ENCODE assay signal across 10 mouse cellular contexts in the genomic region with DNA sequence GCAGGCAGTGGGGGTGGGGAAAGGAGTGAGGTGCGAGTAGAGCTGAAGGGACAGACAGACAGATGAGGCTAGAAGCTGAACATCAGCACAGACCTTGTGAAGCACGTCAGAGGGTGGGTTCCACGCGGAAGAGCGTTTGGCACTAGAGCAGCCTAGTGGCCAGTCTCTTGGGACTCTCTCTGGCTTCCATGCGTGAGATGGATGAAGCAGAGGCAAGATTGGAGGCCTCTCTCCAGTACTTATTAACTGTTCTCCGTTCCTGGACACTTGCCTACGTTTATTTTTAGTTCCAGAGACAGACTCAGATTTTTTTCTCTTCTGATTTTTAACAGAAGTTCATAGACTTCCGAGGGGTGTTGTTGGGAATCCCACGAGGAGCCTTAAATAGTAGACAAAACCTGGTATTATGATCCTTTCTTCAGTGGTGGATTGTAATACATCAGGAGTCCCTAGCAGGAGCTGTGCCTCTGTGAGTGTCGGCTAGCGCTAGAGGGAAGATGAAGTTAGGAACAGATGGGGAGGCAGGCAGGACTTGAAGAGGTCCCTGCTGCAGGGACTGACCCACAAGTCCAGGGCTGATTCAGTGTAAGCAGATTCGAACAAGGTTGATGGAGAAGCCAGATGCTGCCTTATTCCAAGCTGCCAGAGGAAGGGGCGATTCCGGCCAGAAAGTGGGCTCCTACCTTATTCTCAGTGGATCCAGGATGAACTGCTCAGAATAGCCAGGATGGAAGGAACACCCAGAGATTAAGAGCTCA. TPM values are rescaled to one million over a fixed set of nuclear protein-coding genes. Genes with fewer than 3 reads are reported as not detected.
DNase-seq lines count a peak whose midpoint lies in the region; ATAC-seq and TF ChIP-seq lines count a peak whose summit lies in the region.
"Had no signal": no experiment of that assay in that cellular context is flagged by ENCODE, and none has a peak within 500 bp of the region (broad histone marks: within the 10 kb centered on the region; RNA-seq: fewer than 3 reads in every experiment).

No protein-coding gene starts in this region.

- H3K27me3 ChIP-seq in heart, adult 2 months (ENCODE audit: control insufficient read depth, insufficient read depth, low read length), result no peaks in the 10 kb centered on the region
- no peaks in the 10 kb centered on the region for H3K27me3 ChIP-seq in heart, embryonic 12.5 days (replicated peaks)
- H3K27me3 ChIP-seq in kidney, embryonic 16.5 days (ENCODE audit: insufficient read depth, low read length), result no peaks in the 10 kb centered on the region

- ATAC-seq in heart, embryonic 12.5 days (ENCODE audit: insufficient number of reproducible peaks, low FRiP score), result no peak
- peak; percentile 47; the same call in 1 of the 2 replicates for ATAC-seq in kidney, embryonic 16.5 days (ENCODE audit: low FRiP score, low TSS enrichment)
- ATAC-seq in monocyte, adult 5-6 weeks (replicated peaks; ENCODE audit: insufficient number of reproducible peaks, low FRiP score, low TSS enrichment, poor library complexity, severe bottlenecking), result no peak
- ATAC-seq: liver, postnatal 0 days had no signal

- no peak for TF ChIP-seq POLR2A in heart, adult 2 months (IDR thresholded peaks at IDR 0.05; ENCODE audit: insufficient read depth, low read depth, low read length)

- TF ChIP-seq EP300 in heart, adult 2 months (IDR thresholded peaks at IDR 0.05; ENCODE audit: insufficient read depth, low read depth, low read length), result no peak

- H3K27ac ChIP-seq in heart, adult 2 months, result peak overlapping the region; percentile 56
- no peak overlapping the region for H3K27ac ChIP-seq in heart, embryonic 12.5 days (ENCODE audit: poor library complexity, severe bottlenecking)
- no peak overlapping the region for H3K27ac ChIP-seq in kidney, embryonic 16.5 days (ENCODE audit: low read length)

- H3K9ac ChIP-seq in heart, adult 2 months (ENCODE audit: low read depth, low read length), result peak overlapping the region; percentile 31; the same call in 1 of the 2 replicates
- H3K9ac ChIP-seq in heart, embryonic 12.5 days, result no peak overlapping the region
- H3K9ac ChIP-seq in kidney, embryonic 16.5 days (replicated peaks; ENCODE audit: low read length), result no peak overlapping the region
- H3K9ac ChIP-seq: liver, postnatal 0 days had no signal

- no peak overlapping the region for H3K4me3 ChIP-seq in heart, adult 2 months
- no peak overlapping the region for H3K4me3 ChIP-seq in heart, embryonic 12.5 days
- H3K4me3 ChIP-seq in kidney, embryonic 16.5 days (ENCODE audit: low read length), result no peak overlapping the region

- peak in 1 of 2 experiments; percentile 36 for DNase-seq in heart, adult 2 months
- DNase-seq in MN1 (ENCODE audit: low spot score), result peak; percentile 39
- peak; percentile 49 for DNase-seq in gastrocnemius, postnatal 25 days
- DNase-seq in urinary bladder, postnatal 10 days (ENCODE audit: low spot score), result no peak
- no peak for DNase-seq in urinary bladder, postnatal 36 days (ENCODE audit: low spot score in 2 of 2)
- DNase-seq: cerebellum, postnatal 36 days; liver, postnatal 0 days had no signal

- no peaks in the 10 kb centered on the region for H3K9me3 ChIP-seq in heart, embryonic 12.5 days (replicated peaks)
- no peaks in the 10 kb centered on the region for H3K9me3 ChIP-seq in kidney, embryonic 16.5 days (ENCODE audit: low read length)

- intact Hi-C loops in heart, adult 2 months (cut with DNase I), result no loop called here

- TF ChIP-seq CTCF in heart, adult 2 months (IDR thresholded peaks at IDR 0.05), result no peak

- H3K4me2 ChIP-seq in heart, embryonic 12.5 days, result no peak overlapping the region
- no peak overlapping the region for H3K4me2 ChIP-seq in kidney, embryonic 16.5 days (replicated peaks; ENCODE audit: low read depth, low read length)

- no peaks in the 10 kb centered on the region for H3K36me3 ChIP-seq in heart, adult 2 months (ENCODE audit: control insufficient read depth, insufficient read depth, low read length)
- H3K36me3 ChIP-seq in heart, embryonic 12.5 days, result no peaks in the 10 kb centered on the region
- H3K36me3 ChIP-seq in kidney, embryonic 16.5 days (ENCODE audit: insufficient read depth, low read length), result no peaks in the 10 kb centered on the region

- 25% methylated on average over 15 of the region's 15 CpGs for WGBS in heart, adult 2 months
- 49% methylated on average over 15 of the region's 15 CpGs for WGBS in heart, embryonic 12.5 days
- 55% methylated on average over 15 of the region's 15 CpGs for WGBS in kidney, embryonic 16.5 days

- H3K4me1 ChIP-seq in heart, adult 2 months (ENCODE audit: control insufficient read depth, insufficient read depth, low read length), result peaks cover 6% of the 10 kb centered on the region
- peaks cover 9% of the 10 kb centered on the region for H3K4me1 ChIP-seq in heart, embryonic 12.5 days (replicated peaks)
- H3K4me1 ChIP-seq in kidney, embryonic 16.5 days (ENCODE audit: insufficient read depth, low read length), result peaks cover 4% of the 10 kb centered on the region; the same call in 1 of the 2 replicates

- no peaks in the 10 kb centered on the region for H3K79me2 ChIP-seq in heart, adult 2 months (replicated peaks; ENCODE audit: control insufficient read depth, insufficient read depth, low read length)

RNA-seq across cellular contexts. Expression of gene Cmtm4, which starts 10.0 kb away (rescaled TPM):
- 10 to 100 TPM; 10.0 to 11.4 TPM for total RNA-seq in heart, adult 2 months (2021)
- 7.3 and 13.4 TPM in 2 replicates for polyA plus RNA-seq in heart, adult 2 months (2012; rRNA removed)
- 1.7 TPM in 2 replicates for polyA plus RNA-seq in heart, embryonic 12.5 days (2016; fragmentation: Nextera tagmentation; extraction: Ambion mirVana)
- total RNA-seq in gastrocnemius, postnatal 25 days (2021), result 1 to 10 TPM; 3.7 to 4.1 TPM
- 3.4 and 3.6 TPM in 2 replicates for polyA plus RNA-seq in kidney, embryonic 16.5 days (2015; fragmentation: Nextera tagmentation; extraction: Ambion mirVana)
- total RNA-seq in monocyte, adult 5-6 weeks (2017), result 0.19 to 0.97 TPM (median 0.64 TPM) in 3 replicates

RNA-seq across cellular contexts. Expression of gene Dync1li2, which starts 37.2 kb away (rescaled TPM):
- total RNA-seq in heart, adult 2 months (2021), result 100 to 1,000 TPM in 1 of 2 experiments, 10 to 100 TPM in 1; 86.8 to 107 TPM
- polyA plus RNA-seq in heart, adult 2 months (2012; rRNA removed), result 20.2 and 38.5 TPM in 2 replicates
- polyA plus RNA-seq in heart, embryonic 12.5 days (2016; fragmentation: Nextera tagmentation; extraction: Ambion mirVana), result 69.1 and 76.8 TPM in 2 replicates
- total RNA-seq in gastrocnemius, postnatal 25 days (2021), result 100 to 1,000 TPM in 1 of 2 experiments, 10 to 100 TPM in 1; 63.2 to 101 TPM
- 59.0 and 62.7 TPM in 2 replicates for polyA plus RNA-seq in kidney, embryonic 16.5 days (2015; fragmentation: Nextera tagmentation; extraction: Ambion mirVana)
- total RNA-seq in monocyte, adult 5-6 weeks (2017), result 57.3 to 86.0 TPM (median 57.8 TPM) in 3 replicates

Comparison
In these comparisons a context has a peak if more than half of its experiments do, and no peak if none do; other contexts are left out.
1. DNase-seq: peak in MN1 (single experiment) and gastrocnemius, postnatal 25 days (single experiment); none in urinary bladder, postnatal 10 days (single experiment) and urinary bladder, postnatal 36 days (0 of 2).